Comparison of ENCODE assay signal across 30 mouse cellular contexts in genomic region chr1:86277055-86277454, GRCm38 (mm10). TPM values are rescaled to one million over a fixed set of nuclear protein-coding genes. Genes with fewer than 3 reads are reported as not detected.
DNase-seq lines count a peak whose midpoint lies in the region; ATAC-seq lines count a peak whose summit lies in the region.
"Had no signal": no experiment of that assay in that cellular context is flagged by ENCODE, and none has a peak within 500 bp of the region (broad histone marks: within the 10 kb centered on the region; RNA-seq: fewer than 3 reads in every experiment).

No protein-coding gene starts in this region.

- DNase-seq in ovary, adult 18-20 months (ENCODE audit: low spot score): peak; percentile 19
- no peak for DNase-seq in ovary, postnatal 36 days (ENCODE audit: low spot score)
- no peak for DNase-seq in adrenal gland, adult (ENCODE audit: inconsistent age in 2 of 2, low spot score in 1 of 2)
- no peak for DNase-seq in frontal cortex, postnatal 14 days (ENCODE audit: low spot score in 2 of 2)
- DNase-seq: adrenal gland, adult 8-10 months; B cell, adult 2 months; cerebellum, adult 2 months; cerebellum, postnatal 25 days; gastrocnemius, adult 2 months; gastrocnemius, postnatal 36 days; heart, adult 2 months; kidney, adult 18-20 months; kidney, postnatal 25 days; liver, embryonic 13.5 days; lung, postnatal 4 days; thymus, adult 2 months; thymus, postnatal 36 days had no signal

- H3K27me3 ChIP-seq in intestine, embryonic 16.5 days (replicated peaks; ENCODE audit: control insufficient read depth, insufficient read depth, low read length): no peaks in the 10 kb centered on the region
- no peaks in the 10 kb centered on the region for H3K27me3 ChIP-seq in limb, embryonic 12.5 days
- H3K27me3 ChIP-seq: forebrain, embryonic 15.5 days; kidney, embryonic 15.5 days; limb, embryonic 15.5 days; liver, embryonic 13.5 days; megakaryocyte, embryonic 14.5 days; midbrain, embryonic 12.5 days had no signal

- H3K9ac ChIP-seq in intestine, embryonic 16.5 days (ENCODE audit: low read depth, low read length): no peak overlapping the region
- no peak overlapping the region for H3K9ac ChIP-seq in limb, embryonic 12.5 days (replicated peaks)
- H3K9ac ChIP-seq: forebrain, embryonic 15.5 days; kidney, embryonic 15.5 days; limb, embryonic 15.5 days; liver, embryonic 13.5 days; midbrain, embryonic 12.5 days had no signal

- 80% methylated on average over 5 of the region's 5 CpGs for WGBS in intestine, embryonic 16.5 days
- WGBS in limb, embryonic 12.5 days: 74% methylated on average over 5 of the region's 5 CpGs

- H3K9me3 ChIP-seq in intestine, embryonic 16.5 days (ENCODE audit: control insufficient read depth, low read length): no peaks in the 10 kb centered on the region
- H3K9me3 ChIP-seq in limb, embryonic 12.5 days: no peaks in the 10 kb centered on the region
- H3K9me3 ChIP-seq: forebrain, embryonic 10.5 days; forebrain, embryonic 15.5 days; kidney, embryonic 15.5 days; limb, embryonic 15.5 days; liver, embryonic 13.5 days; megakaryocyte, embryonic 14.5 days; midbrain, embryonic 12.5 days had no signal

- H3K4me2 ChIP-seq in intestine, embryonic 16.5 days (ENCODE audit: low read depth, low read length): no peak overlapping the region
- H3K4me2 ChIP-seq in limb, embryonic 12.5 days: no peak overlapping the region
- H3K4me2 ChIP-seq: forebrain, embryonic 15.5 days; kidney, embryonic 15.5 days; limb, embryonic 15.5 days; liver, embryonic 13.5 days; midbrain, embryonic 12.5 days had no signal

- ATAC-seq in intestine, embryonic 16.5 days: peak; percentile 22; the same call in 1 of the 2 replicates
- no peak for ATAC-seq in limb, embryonic 12.5 days (ENCODE audit: insufficient number of reproducible peaks, insufficient read depth, low FRiP score, low TSS enrichment, low read depth)
- ATAC-seq: activated CD4-positive, CD25-positive, alpha-beta regulatory T cell, adult 4 months; forebrain, embryonic 15.5 days; hindbrain, postnatal 0 days; lung, postnatal 0 days had no signal

- no peak overlapping the region for H3K27ac ChIP-seq in intestine, embryonic 16.5 days (ENCODE audit: low read length)
- peak overlapping the region; percentile 3; the same call in 1 of the 2 replicates for H3K27ac ChIP-seq in limb, embryonic 12.5 days
- H3K27ac ChIP-seq: forebrain, embryonic 10.5 days; forebrain, embryonic 15.5 days; gastrocnemius, adult 2 months; heart, adult 2 months; hindbrain, postnatal 0 days; kidney, embryonic 15.5 days; layer of hippocampus, adult 2 months; left cerebral cortex, adult 2 months; limb, embryonic 15.5 days; liver, embryonic 13.5 days; midbrain, embryonic 12.5 days had no signal

- peaks cover 8% of the 10 kb centered on the region; the same call in 1 of the 2 replicates for H3K4me1 ChIP-seq in intestine, embryonic 16.5 days (ENCODE audit: control insufficient read depth, insufficient read depth, low read length)
- H3K4me1 ChIP-seq in limb, embryonic 12.5 days (replicated peaks): peaks cover 7% of the 10 kb centered on the region
- H3K4me1 ChIP-seq: forebrain, embryonic 15.5 days; liver, embryonic 13.5 days; midbrain, embryonic 12.5 days had no signal

- no peak overlapping the region for H3K4me3 ChIP-seq in intestine, embryonic 16.5 days (ENCODE audit: low read length)
- no peak overlapping the region for H3K4me3 ChIP-seq in limb, embryonic 12.5 days (replicated peaks)
- H3K4me3 ChIP-seq: forebrain, embryonic 10.5 days; forebrain, embryonic 15.5 days; gastrocnemius, adult 2 months; heart, adult 2 months; kidney, embryonic 15.5 days; layer of hippocampus, adult 2 months; left cerebral cortex, adult 2 months; limb, embryonic 15.5 days; liver, embryonic 13.5 days; megakaryocyte, embryonic 14.5 days; midbrain, embryonic 12.5 days had no signal

- H3K36me3 ChIP-seq in intestine, embryonic 16.5 days (ENCODE audit: control insufficient read depth, insufficient read depth, low read length): no peaks in the 10 kb centered on the region
- H3K36me3 ChIP-seq in limb, embryonic 12.5 days: no peaks in the 10 kb centered on the region
- H3K36me3 ChIP-seq: forebrain, embryonic 10.5 days; forebrain, embryonic 15.5 days; kidney, embryonic 15.5 days; limb, embryonic 15.5 days; liver, embryonic 13.5 days; midbrain, embryonic 12.5 days had no signal

RNA-seq across cellular contexts. Expression of gene B3gnt7, which starts 25.6 kb away (rescaled TPM):
- 5.3 and 6.7 TPM in 2 replicates for polyA plus RNA-seq in intestine, embryonic 16.5 days (2015; fragmentation: Nextera tagmentation; extraction: Ambion mirVana)
- 5.9 and 7.1 TPM in 2 replicates for polyA plus RNA-seq in limb, embryonic 12.5 days (2016; fragmentation: Nextera tagmentation; extraction: Ambion mirVana)
